Mouse (Mus musculus) ES-E14 (cell line): ENCODE measurements at regions not wholly inside any gene's neighbourhood (a gene's known extent, or its start where the extent isn't known, plus 50 kb on each side); places are given as distances from the start of the nearest gene placed in this dataset.

Experiments
- DNase-seq: peaks from one replicate; pipeline ENCODE4 v3.0.0-alpha.2; 2013; ENCODE audit warnings: low read depth, low spot score
- H3K27ac ChIP-seq: 2 replicates; pipeline ENCODE4 v1.5.1; 2012; ENCODE audit warnings: low read depth, mild to moderate bottlenecking, low read length, moderate library complexity, mixed read lengths; ENCODE audit not compliant: poor library complexity, insufficient read depth, severe bottlenecking
- H3K36me3 ChIP-seq: 2 replicates; pipeline ENCODE4 v1.6.1; 2012; ENCODE audit warnings: mild to moderate bottlenecking, low read length, moderate library complexity, mixed read lengths; ENCODE audit not compliant: control insufficient read depth, poor library complexity, insufficient read depth, severe bottlenecking
- H3K4me1 ChIP-seq, 2 experiments: fragments of 150-350 bp in 1 of 2; sonication (generic) in 1 of 2; 2 replicates each; pipeline ENCODE4 v1.6.1; 2012; ENCODE audit warnings: low read length in 2 of 2, mild to moderate bottlenecking in 1 of 2, mixed read lengths in 1 of 2; ENCODE audit not compliant: control insufficient read depth in 2 of 2, insufficient read depth in 2 of 2, poor library complexity in 1 of 2
- H3K4me3 ChIP-seq, 2 experiments: fragments of 150-350 bp in 1 of 2; sonication (generic) in 1 of 2; 2 replicates each; pipeline ENCODE4 v1.5.1; 2012; ENCODE audit warnings: low read length in 2 of 2, low read depth in 1 of 2, mild to moderate bottlenecking in 1 of 2, mixed read lengths in 1 of 2; ENCODE audit not compliant: insufficient read depth in 1 of 2, poor library complexity in 1 of 2, severe bottlenecking in 1 of 2
- H3K9ac ChIP-seq: 2 replicates; pipeline ENCODE4 v1.6.1; 2012; ENCODE audit warnings: low read depth, mild to moderate bottlenecking, low read length, mixed read lengths; ENCODE audit not compliant: poor library complexity, insufficient read depth, severe bottlenecking
- H3K9me3 ChIP-seq: fragments of 150-350 bp; sonication (generic); 2 replicates; pipeline ENCODE4 v1.6.1; 2012; ENCODE audit warnings: low read depth, mild to moderate bottlenecking, low read length; ENCODE audit not compliant: control insufficient read depth, insufficient read depth
- CHD2 ChIP-seq: IDR thresholded peaks from 2 replicates; pipeline ENCODE4 v1.6.1; 2014; ENCODE audit warnings: mild to moderate bottlenecking, low read depth, low read length, inconsistent platforms
- HCFC1 ChIP-seq: IDR thresholded peaks from 2 replicates; pipeline ENCODE4 v1.6.1; 2012; ENCODE audit warnings: low read length, inconsistent platforms, borderline replicate concordance; ENCODE audit not compliant: insufficient read depth
- MAFK ChIP-seq: IDR thresholded peaks from 2 replicates; pipeline ENCODE4 v1.6.1; 2014; ENCODE audit warnings: mild to moderate bottlenecking, low read depth, low read length, inconsistent platforms; ENCODE audit not compliant: insufficient read depth
- ZC3H11A ChIP-seq: IDR thresholded peaks from 2 replicates; pipeline ENCODE4 v1.6.1; 2012; ENCODE audit warnings: low read depth, mild to moderate bottlenecking, inconsistent platforms, low read length, borderline replicate concordance
- ZNF384 ChIP-seq: IDR thresholded peaks from 2 replicates; pipeline ENCODE4 v1.6.1; 2012; ENCODE audit warnings: low read depth, low read length, inconsistent platforms
- in situ Hi-C, 2 experiments: fragments of 600-800 bp; cut with MboI; formaldehyde crosslinking; loops; one replicate each; pipeline ENCODE4 v1.15.1; 2025; ENCODE audit warnings: low sequenced_read_pairs in 2 of 2, inconsistent platforms in 1 of 2; ENCODE audit not compliant: unreplicated experiment in 2 of 2

DNA sequence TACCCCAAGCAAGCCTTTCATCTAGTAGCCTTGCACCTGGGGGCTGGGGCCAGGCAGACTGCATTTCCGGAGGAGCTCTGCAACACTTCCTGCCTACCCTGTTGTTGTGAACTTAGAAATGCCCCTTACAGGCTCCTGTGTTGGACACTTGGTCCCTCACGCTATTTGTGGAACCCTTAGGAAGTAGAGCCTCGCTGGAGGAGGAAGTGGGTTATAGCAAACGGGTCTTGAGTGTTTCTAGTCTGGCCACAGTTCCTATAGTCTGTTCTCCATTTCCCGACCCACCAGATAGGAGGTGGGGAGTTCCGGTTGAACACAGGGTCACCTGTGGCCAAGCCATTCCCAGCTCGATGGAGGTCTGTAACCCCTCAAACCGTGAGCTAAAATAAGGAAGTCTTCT, 272.7 kb downstream of the Diras2 start:
- in situ Hi-C loops, result loop anchor here (10.0 to 25.0 kb wide), 3 partner anchors 276 to 379 kb away; partner anchors contain the start of gene Diras2 (in 2 of the 2)
- Histone ChIP-seq H3K9me3 (no peaks in the 10 kb centered on the region), H3K27ac (no peak overlapping the region), H3K4me1 (peaks cover 0 to 3% of the 10 kb centered on the region in 2 experiments; a peak in 2 of 4 replicates), H3K9ac (no peak overlapping the region), H3K4me3 (no peak overlapping the region), H3K36me3 (no peaks in the 10 kb centered on the region)
- no peak for TF ChIP-seq ZC3H11A
- TF ChIP-seq HCFC1, result no peak
- TF ChIP-seq CHD2, result no peak
- no peak for TF ChIP-seq MAFK
- DNase-seq, result no peak

DNA sequence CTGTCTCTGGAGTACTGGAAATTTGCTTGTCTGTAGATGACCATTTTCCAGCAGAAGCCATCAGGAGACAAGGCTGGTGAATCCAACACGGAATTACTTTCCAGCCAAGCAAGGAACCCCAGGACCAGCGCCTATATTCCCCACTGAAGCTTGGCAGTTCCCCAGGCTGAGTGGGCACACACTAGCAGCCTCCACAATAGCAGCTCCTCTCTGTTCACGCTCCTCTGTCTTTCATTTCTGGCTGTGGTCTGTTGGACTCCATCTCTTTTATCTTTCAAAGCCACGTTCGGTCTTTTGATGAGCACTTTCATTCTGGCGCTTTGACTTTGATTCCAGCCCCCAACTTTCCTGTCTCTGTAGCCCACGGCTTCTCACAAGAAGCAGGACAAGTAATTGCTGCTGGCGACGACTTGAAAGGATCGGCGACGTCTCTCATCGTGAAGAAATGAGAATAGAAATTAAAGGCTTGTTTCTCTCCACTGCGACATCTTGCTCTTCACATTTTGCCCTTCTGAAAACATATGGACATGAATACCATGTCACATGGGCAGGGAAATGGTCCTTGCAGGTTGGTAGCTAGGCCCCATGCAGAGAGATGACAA, 268.0 kb downstream of the Diras2 start:
- in situ Hi-C loops, result loop anchor here in 1 of 2 experiments (25.0 kb wide), 2 partner anchors 274 to 374 kb away; partner anchors contain the start of gene Diras2
- TF ChIP-seq ZC3H11A (no peak), ZNF384 (no peak), HCFC1 (no peak), CHD2 (no peak), MAFK (no peak)
- peaks cover 2 to 5% of the 10 kb centered on the region in 2 experiments; a peak in 2 of 4 replicates for H3K4me1 ChIP-seq

DNA sequence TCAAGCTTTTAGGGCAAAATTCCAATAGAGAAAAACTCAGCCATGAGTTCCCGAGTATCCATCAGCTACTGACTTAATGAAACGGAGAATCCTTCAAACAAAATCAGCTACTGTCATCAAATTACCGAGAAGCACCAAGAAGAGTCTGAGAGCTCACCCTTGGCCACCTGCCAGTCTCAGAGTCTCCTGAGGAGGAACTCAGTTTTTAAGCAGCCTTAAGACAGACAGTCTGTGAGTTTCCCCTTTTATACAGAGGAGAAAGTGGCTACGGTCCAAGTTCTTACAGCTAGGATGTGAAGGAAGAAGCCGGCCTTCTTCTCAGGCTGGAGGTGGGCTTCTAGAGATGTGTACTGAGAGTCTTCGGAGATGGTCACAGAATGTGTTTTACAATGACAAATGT, 262.8 kb downstream of the Diras2 start:
- H3K9ac ChIP-seq, result no peak overlapping the region
- no peak for DNase-seq
- H3K36me3 ChIP-seq, result no peaks in the 10 kb centered on the region
- H3K27ac ChIP-seq, result no peak overlapping the region
- peaks cover 2 to 5% of the 10 kb centered on the region in 2 experiments; a peak in 2 of 4 replicates for H3K4me1 ChIP-seq
- no peak overlapping the region for H3K4me3 ChIP-seq
- no peak for TF ChIP-seq CHD2
- TF ChIP-seq ZC3H11A, result no peak
- no peak for TF ChIP-seq HCFC1
- TF ChIP-seq MAFK, result no peak
- no peak for TF ChIP-seq ZNF384
- in situ Hi-C loops, result loop anchor here in 1 of 2 experiments (25.0 kb wide), 2 partner anchors 269 to 369 kb away; partner anchors contain the start of gene Diras2
- H3K9me3 ChIP-seq, result no peaks in the 10 kb centered on the region

More for the DNA sequence above, 268.0 kb downstream of the Diras2 start:
- no peak overlapping the region for H3K9ac ChIP-seq
- H3K4me3 ChIP-seq, result no peak overlapping the region
- H3K36me3 ChIP-seq, result no peaks in the 10 kb centered on the region
- H3K9me3 ChIP-seq, result no peaks in the 10 kb centered on the region
- no peak for DNase-seq
- no peak overlapping the region for H3K27ac ChIP-seq

GRCm38 (mm10) chr13:52273502-52274246, 257.4 kb downstream of the Diras2 start:
- H3K4me3 ChIP-seq, result no peak overlapping the region
- TF ChIP-seq MAFK (no peak), CHD2 (no peak), ZNF384 (no peak), ZC3H11A (no peak), HCFC1 (no peak)
- DNase-seq, result no peak
- in situ Hi-C loops, result loop anchor here in 1 of 2 experiments (25.0 kb wide), 2 partner anchors 264 to 364 kb away; partner anchors contain the start of gene Diras2
- H3K27ac ChIP-seq, result no peak overlapping the region
- peaks cover 0 to 5% of the 10 kb centered on the region in 2 experiments; a peak in 1 of 4 replicates for H3K4me1 ChIP-seq
- no peaks in the 10 kb centered on the region for H3K36me3 ChIP-seq
- no peak overlapping the region for H3K9ac ChIP-seq
- H3K9me3 ChIP-seq, result no peaks in the 10 kb centered on the region
